Mouse (Mus musculus) forebrain, embryonic 15.5 days (tissue): ENCODE results near the gene Svopl. TPM values are rescaled to one million over a fixed set of nuclear protein-coding genes. Genes with fewer than 3 reads are reported as not detected.

Experiments
- ATAC-seq: fragments of 200-750 bp; cut with Nextera tagmentation; replicated peaks from 2 replicates; pipeline ENCODE4 v1.8.0; 2017; ENCODE audit warnings: mild to moderate bottlenecking, moderate TSS enrichment, moderate library complexity
- H3K27ac ChIP-seq: fragments of 300-500 bp; sonication (generic); replicated peaks from 2 replicates; pipeline ENCODE4 v1.5.1; 2015; ENCODE audit warnings: mild to moderate bottlenecking, inconsistent platforms
- H3K27me3 ChIP-seq: fragments of 300-500 bp; sonication (generic); 2 replicates; pipeline ENCODE4 v1.6.1; 2015; ENCODE audit warnings: inconsistent platforms
- H3K36me3 ChIP-seq: fragments of 300-500 bp; sonication (generic); 2 replicates; pipeline ENCODE4 v1.6.1; 2015; ENCODE audit warnings: mild to moderate bottlenecking, inconsistent platforms
- H3K4me1 ChIP-seq: fragments of 300-500 bp; sonication (generic); 2 replicates; pipeline ENCODE4 v1.6.1; 2015; ENCODE audit warnings: inconsistent platforms
- H3K4me2 ChIP-seq: fragments of 300-500 bp; sonication (generic); replicated peaks from 2 replicates; pipeline ENCODE4 v1.6.1; 2015; ENCODE audit warnings: mild to moderate bottlenecking, inconsistent platforms
- H3K4me3 ChIP-seq: fragments of 300-500 bp; sonication (generic); 2 replicates; pipeline ENCODE4 v1.5.1; 2015; ENCODE audit warnings: mild to moderate bottlenecking, inconsistent platforms
- H3K9ac ChIP-seq: fragments of 300-500 bp; sonication (generic); replicated peaks from 2 replicates; pipeline ENCODE4 v1.6.1; 2015; ENCODE audit warnings: mild to moderate bottlenecking, inconsistent platforms
- H3K9me3 ChIP-seq: fragments of 300-500 bp; sonication (generic); 2 replicates; pipeline ENCODE4 v1.6.1; 2016; ENCODE audit warnings: inconsistent platforms
- WGBS: fragments of 180-500 bp; shearing (Covaris S2); methylation state at CpG from one replicate; pipeline ENCODE4 v1.1.7; 2015; ENCODE audit warnings: mixed read lengths; 5-methylcytosine and 5-hydroxymethylcytosine counted together
- polyA plus RNA-seq: library from polyadenylated mRNA; unstranded; fragments of >200 nt; fragmentation: Nextera tagmentation; extraction: Ambion mirVana; gene quantifications from 2 replicates; pipeline ENCODE4 v1.2.1, GENCODE M21; 2015

The Svopl gene
- 0.64 and 1.0 TPM in 2 replicates for polyA plus RNA-seq

- Histone ChIP-seq H3K27ac (no peak within 1 kb of the TSS), H3K4me2 (no peak within 1 kb of the TSS), H3K9me3 (no peaks in the 10 kb centered on the region), H3K9ac (no peak within 1 kb of the TSS), H3K27me3 (no peaks in the 10 kb centered on the region), H3K4me1 (no peaks in the 10 kb centered on the region), H3K36me3 (no peaks in the 10 kb centered on the region), H3K4me3 (no peak within 1 kb of the TSS)
- WGBS, result 10% methylated on average over 6 of the region's 6 CpGs
- no peak for ATAC-seq
Measured at GRCm38 (mm10) chr6:38046838-38047237, at the start of gene Svopl. TSS of gene Svopl (minus strand) at chr6:38046996.

GRCm38 (mm10) chr6:38094701-38095100, 47.9 kb upstream of the Svopl start:
- WGBS, result 88% methylated on average over 10 of the region's 10 CpGs
- no peak overlapping the region for H3K4me2 ChIP-seq
- H3K36me3 ChIP-seq, result no peaks in the 10 kb centered on the region
- no peak overlapping the region for H3K4me3 ChIP-seq
- no peak overlapping the region for H3K9ac ChIP-seq
- peaks cover 3% of the 10 kb centered on the region; the same call in 1 of the 2 replicates for H3K9me3 ChIP-seq
- H3K27ac ChIP-seq, result no peak overlapping the region
- H3K27me3 ChIP-seq, result no peaks in the 10 kb centered on the region
- H3K4me1 ChIP-seq, result no peaks in the 10 kb centered on the region
- no peak for ATAC-seq

- no peak for ATAC-seq
- 93% methylated on average over 8 of the region's 8 CpGs for WGBS
Measured at GRCm38 (mm10) chr6:38092539-38092938, 45.7 kb upstream of the Svopl start.

DNA sequence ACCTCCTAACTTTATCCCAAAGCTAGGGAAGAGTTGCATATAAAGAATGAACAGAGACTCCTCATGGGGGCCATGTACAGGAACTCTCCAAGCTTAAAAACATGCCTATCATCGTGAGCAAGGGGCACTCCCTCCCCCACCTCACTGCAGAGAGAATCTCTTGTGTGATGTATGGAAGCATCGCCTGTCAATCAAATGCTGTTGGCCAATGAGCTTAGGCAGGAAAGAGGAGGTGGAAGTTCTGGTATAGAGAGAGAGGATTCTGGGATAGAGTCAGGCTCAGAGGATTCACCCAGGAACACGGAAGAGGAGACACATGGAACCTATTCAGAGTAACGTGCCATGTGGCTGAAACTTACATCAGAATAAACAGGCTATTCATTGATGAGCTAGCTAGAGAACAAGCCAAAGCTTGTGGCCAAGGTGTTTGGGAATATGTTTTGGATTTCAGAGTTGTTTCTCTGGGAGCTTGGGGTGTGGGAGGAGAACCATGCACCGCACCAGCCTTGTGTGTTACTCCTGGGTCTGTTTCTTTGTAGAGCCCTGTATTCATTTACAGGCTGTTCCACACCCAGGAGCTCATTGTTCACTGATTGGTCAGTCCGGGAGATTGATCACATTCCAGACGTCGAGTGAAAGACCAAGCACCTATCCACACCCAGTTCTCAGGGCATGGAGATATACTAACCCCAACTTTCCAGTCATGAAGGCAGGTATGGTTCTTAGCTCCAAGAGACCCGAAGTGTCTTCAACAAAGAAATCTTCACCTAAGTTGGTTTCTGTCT, 40.6 kb upstream of the Svopl start:
- WGBS, result 81% methylated on average over 9 of the region's 9 CpGs
- Histone ChIP-seq H3K9ac (no peak overlapping the region), H3K4me3 (no peak overlapping the region), H3K4me1 (no peaks in the 10 kb centered on the region), H3K27ac (no peak overlapping the region), H3K27me3 (no peaks in the 10 kb centered on the region), H3K36me3 (no peaks in the 10 kb centered on the region), H3K9me3 (no peaks in the 10 kb centered on the region), H3K4me2 (no peak overlapping the region)
- ATAC-seq, result no peak

More at GRCm38 (mm10) chr6:38092539-38092938, 45.7 kb upstream of the Svopl start:
- no peaks in the 10 kb centered on the region for H3K36me3 ChIP-seq
- H3K4me3 ChIP-seq, result no peak overlapping the region
- H3K9me3 ChIP-seq, result no peaks in the 10 kb centered on the region
- no peak overlapping the region for H3K9ac ChIP-seq
- no peaks in the 10 kb centered on the region for H3K27me3 ChIP-seq
- H3K27ac ChIP-seq, result no peak overlapping the region
- H3K4me1 ChIP-seq, result no peaks in the 10 kb centered on the region
- H3K4me2 ChIP-seq, result no peak overlapping the region

GRCm38 (mm10) chr6:38083204-38083603, 36.4 kb upstream of the Svopl start:
- H3K27ac ChIP-seq, result no peak overlapping the region
- H3K4me3 ChIP-seq, result no peak overlapping the region
- WGBS, result 25% methylated on average over 4 of the region's 4 CpGs
- no peaks in the 10 kb centered on the region for H3K36me3 ChIP-seq
- no peaks in the 10 kb centered on the region for H3K9me3 ChIP-seq
- no peaks in the 10 kb centered on the region for H3K27me3 ChIP-seq
- no peak for ATAC-seq
- H3K4me2 ChIP-seq, result no peak overlapping the region
- no peaks in the 10 kb centered on the region for H3K4me1 ChIP-seq
- H3K9ac ChIP-seq, result no peak overlapping the region

GRCm38 (mm10) chr6:38081727-38082341, 35.0 kb upstream of the Svopl start:
- Histone ChIP-seq H3K27ac (no peak overlapping the region), H3K36me3 (no peaks in the 10 kb centered on the region), H3K27me3 (no peaks in the 10 kb centered on the region), H3K9ac (no peak overlapping the region), H3K4me3 (no peak overlapping the region), H3K4me1 (no peaks in the 10 kb centered on the region), H3K4me2 (no peak overlapping the region), H3K9me3 (no peaks in the 10 kb centered on the region)
- 72% methylated on average over 11 of the region's 11 CpGs for WGBS
- ATAC-seq, result no peak

DNA sequence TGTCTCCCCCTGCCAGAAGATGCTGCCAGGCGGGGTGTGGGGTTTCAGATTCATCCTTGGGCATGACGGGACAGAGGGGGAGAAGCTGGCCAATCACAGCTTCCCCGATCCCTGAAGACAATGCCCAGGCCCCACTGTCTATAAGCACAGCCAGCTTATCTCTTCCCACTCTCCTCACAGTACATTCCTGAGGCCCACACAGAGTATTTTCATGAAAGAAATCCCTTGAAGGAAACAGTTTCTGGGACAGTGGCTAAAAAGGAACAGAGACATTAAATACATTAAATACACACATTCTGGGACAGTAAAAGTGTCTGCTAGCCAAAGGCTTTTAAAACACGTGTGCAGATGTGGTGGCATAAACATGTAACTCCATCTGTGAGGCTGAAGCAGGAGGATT, 33.6 kb upstream of the Svopl start:
- Histone ChIP-seq H3K9me3 (no peaks in the 10 kb centered on the region), H3K36me3 (no peaks in the 10 kb centered on the region), H3K27ac (no peak overlapping the region), H3K9ac (no peak overlapping the region), H3K4me3 (no peak overlapping the region), H3K4me1 (no peaks in the 10 kb centered on the region), H3K4me2 (no peak overlapping the region), H3K27me3 (no peaks in the 10 kb centered on the region)
- no peak for ATAC-seq
- WGBS, result 71% methylated on average over 4 of the region's 4 CpGs

- no peaks in the 10 kb centered on the region for H3K36me3 ChIP-seq
- no peak overlapping the region for H3K4me2 ChIP-seq
- no peaks in the 10 kb centered on the region for H3K9me3 ChIP-seq
- no peak overlapping the region for H3K9ac ChIP-seq
- WGBS, result 87% methylated on average over 3 of the region's 3 CpGs
- H3K27ac ChIP-seq, result no peak overlapping the region
- H3K4me1 ChIP-seq, result no peaks in the 10 kb centered on the region
- H3K4me3 ChIP-seq, result no peak overlapping the region
- no peak for ATAC-seq
- H3K27me3 ChIP-seq, result no peaks in the 10 kb centered on the region
Measured at GRCm38 (mm10) chr6:38073592-38073991, 26.8 kb upstream of the Svopl start.

- H3K9ac ChIP-seq, result no peak overlapping the region
- no peak overlapping the region for H3K4me2 ChIP-seq
- no peak overlapping the region for H3K4me3 ChIP-seq
- H3K9me3 ChIP-seq, result no peaks in the 10 kb centered on the region
- H3K4me1 ChIP-seq, result no peaks in the 10 kb centered on the region
- WGBS, result 77% methylated on average over 5 of the region's 5 CpGs
- no peak for ATAC-seq
- no peak overlapping the region for H3K27ac ChIP-seq
- no peaks in the 10 kb centered on the region for H3K36me3 ChIP-seq
- H3K27me3 ChIP-seq, result no peaks in the 10 kb centered on the region
Measured at GRCm38 (mm10) chr6:38072137-38072796, 25.5 kb upstream of the Svopl start.

DNA sequence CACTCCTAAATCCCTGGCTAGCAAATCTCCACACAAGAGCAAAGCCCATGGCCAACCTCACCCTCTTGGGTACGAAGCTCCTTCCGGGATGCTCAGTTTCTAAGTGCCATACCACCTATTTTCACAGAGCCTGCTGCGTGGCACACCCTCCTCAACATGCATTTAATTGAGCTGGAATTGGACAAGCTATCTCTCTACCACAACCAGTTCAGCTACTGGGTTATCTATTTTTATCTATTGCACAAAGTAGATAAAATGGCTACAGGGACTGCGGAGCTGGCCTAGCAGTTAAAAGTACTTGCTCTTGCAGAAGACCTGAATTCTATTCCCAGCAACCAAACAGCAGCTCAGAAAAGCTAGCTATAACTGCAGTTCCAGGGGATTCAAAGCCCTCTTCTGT, 24.5 kb upstream of the Svopl start:
- Histone ChIP-seq H3K27me3 (no peaks in the 10 kb centered on the region), H3K36me3 (no peaks in the 10 kb centered on the region), H3K4me3 (no peak overlapping the region), H3K4me2 (no peak overlapping the region), H3K4me1 (no peaks in the 10 kb centered on the region), H3K9ac (no peak overlapping the region), H3K27ac (no peak overlapping the region), H3K9me3 (no peaks in the 10 kb centered on the region)
- ATAC-seq, result no peak
- 91% methylated on average over 4 of the region's 4 CpGs for WGBS

DNA sequence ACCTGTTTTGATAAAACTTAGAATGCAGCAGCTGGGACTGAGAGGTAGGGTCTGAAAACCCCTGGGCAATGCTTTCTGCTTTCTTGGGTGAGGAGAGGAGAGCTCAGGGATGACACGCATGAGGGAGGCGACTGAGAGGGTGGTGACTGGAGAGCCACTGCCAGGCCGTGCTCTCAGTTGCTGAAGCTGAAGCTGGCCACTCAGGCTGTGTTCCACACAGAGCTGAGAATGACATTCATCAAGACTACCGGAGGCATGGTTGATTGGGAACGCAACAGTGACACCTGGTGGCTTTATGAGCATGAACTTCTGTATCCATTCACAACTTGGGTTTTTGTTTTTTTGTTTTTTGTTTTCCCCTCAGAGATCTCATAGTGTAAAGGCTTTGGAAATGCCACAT, 19.4 kb upstream of the Svopl start:
- Histone ChIP-seq H3K4me3 (no peak overlapping the region), H3K36me3 (no peaks in the 10 kb centered on the region), H3K4me2 (no peak overlapping the region), H3K27me3 (no peaks in the 10 kb centered on the region), H3K4me1 (peaks cover 15% of the 10 kb centered on the region), H3K27ac (no peak overlapping the region; the same call in 1 of the 2 replicates), H3K9me3 (no peaks in the 10 kb centered on the region), H3K9ac (no peak overlapping the region)
- peak; percentile 92 for ATAC-seq
- 6% methylated on average over 5 of the region's 5 CpGs for WGBS

DNA sequence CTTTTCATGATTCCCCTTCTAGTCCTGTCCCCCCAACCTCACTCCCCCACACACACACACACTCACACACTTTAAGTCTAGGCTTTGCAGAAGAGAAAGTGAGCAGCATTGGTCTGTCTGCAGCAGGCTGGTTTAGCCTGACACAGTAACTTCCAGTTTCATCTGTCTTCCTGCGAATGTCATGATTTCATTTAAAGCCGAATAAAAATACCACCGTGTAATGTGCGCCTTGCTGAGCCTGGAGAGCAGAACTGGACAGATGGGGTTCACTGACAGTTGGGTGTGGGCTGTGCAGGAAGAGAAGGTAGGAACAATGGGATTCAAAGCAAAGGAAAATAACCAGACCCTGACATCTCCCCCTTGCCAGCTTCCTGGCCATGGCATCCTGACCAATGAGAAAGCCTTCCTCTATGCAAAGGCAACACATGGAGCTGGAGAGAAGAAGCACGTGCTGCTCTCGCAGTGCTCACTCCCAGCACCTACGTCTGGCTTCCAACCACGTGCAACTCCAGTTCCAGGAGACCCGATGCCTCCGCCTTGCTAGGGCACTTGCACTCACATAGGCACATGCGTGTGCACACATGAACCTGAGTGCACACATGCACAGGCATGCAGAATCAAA, 18.8 kb upstream of the Svopl start:
- Histone ChIP-seq H3K4me2 (no peak overlapping the region), H3K9ac (no peak overlapping the region), H3K27me3 (no peaks in the 10 kb centered on the region), H3K9me3 (no peaks in the 10 kb centered on the region), H3K27ac (no peak overlapping the region), H3K4me3 (no peak overlapping the region), H3K36me3 (no peaks in the 10 kb centered on the region), H3K4me1 (peaks cover 15% of the 10 kb centered on the region)
- ATAC-seq, result peak; percentile 64
- 72% methylated on average over 11 of the region's 11 CpGs for WGBS
